Mouse (Mus musculus) limb, embryonic 10.5 days (tissue): ENCODE data around the gene Timp3. TPM values are rescaled to one million over a fixed set of nuclear protein-coding genes. Genes with fewer than 3 reads are reported as not detected.

Experiments
- DNase-seq: peaks from one replicate; pipeline ENCODE4 v3.0.0-alpha.2; 2017; ENCODE audit warnings: low spot score
- H3K27ac ChIP-seq: fragments of 300-500 bp; sonication (generic); 2 replicates; pipeline ENCODE4 v1.5.1; 2016; ENCODE audit warnings: mild to moderate bottlenecking
- H3K27me3 ChIP-seq: fragments of 300-500 bp; sonication (generic); 2 replicates; pipeline ENCODE4 v1.6.1; 2016; ENCODE audit warnings: low read depth, mild to moderate bottlenecking; ENCODE audit not compliant: poor library complexity, severe bottlenecking
- H3K36me3 ChIP-seq: fragments of 300-500 bp; sonication (generic); 2 replicates; pipeline ENCODE4 v1.6.1; 2016; ENCODE audit warnings: mild to moderate bottlenecking, moderate library complexity
- H3K4me1 ChIP-seq: fragments of 300-500 bp; sonication (generic); 2 replicates; pipeline ENCODE4 v1.6.1; 2016
- H3K4me3 ChIP-seq: fragments of 300-500 bp; sonication (generic); 2 replicates; pipeline ENCODE4 v1.5.1; 2016; ENCODE audit warnings: mild to moderate bottlenecking, moderate library complexity
- H3K9me3 ChIP-seq: fragments of 300-500 bp; sonication (generic); replicated peaks from 2 replicates; pipeline ENCODE4 v1.6.1; 2016; ENCODE audit warnings: mild to moderate bottlenecking
- WGBS: fragments of 180-500 bp; shearing (Covaris S2); methylation state at CpG from one replicate; pipeline ENCODE4 v1.1.7; 2016; 5-methylcytosine and 5-hydroxymethylcytosine counted together
- polyA plus RNA-seq: library from polyadenylated mRNA; unstranded; fragments of >200 nt; fragmentation: Nextera tagmentation; extraction: Ambion mirVana; gene quantifications from 2 replicates; pipeline ENCODE4 v1.2.1, GENCODE M21; 2016

Timp3 gene
- 28.9 and 43.5 TPM in 2 replicates for polyA plus RNA-seq

GRCm38 (mm10) chr10:86300293-86301116, at the start of gene Timp3:
Timp3 (plus strand) TSS chr10:86300372.
- DNase-seq = peak; percentile 89
- H3K27ac ChIP-seq = peak within 1 kb of the TSS; percentile 91

GRCm38 (mm10) chr10:86256221-86256620, 44.0 kb upstream of the Timp3 start:
- no peaks in the 10 kb centered on the region for H3K9me3 ChIP-seq
- no peaks in the 10 kb centered on the region for H3K36me3 ChIP-seq
- no peak overlapping the region for H3K4me3 ChIP-seq
- WGBS = 58% methylated on average over 4 of the region's 4 CpGs
- H3K27ac ChIP-seq = no peak overlapping the region
- no peaks in the 10 kb centered on the region for H3K27me3 ChIP-seq
- peaks cover 3% of the 10 kb centered on the region; the same call in 1 of the 2 replicates for H3K4me1 ChIP-seq
- no peak for DNase-seq

More at GRCm38 (mm10) chr10:86300293-86301116, at the start of gene Timp3:
- WGBS = under 1% methylated on average over 65 of the region's 65 CpGs
- Histone ChIP-seq H3K4me3 (peak within 1 kb of the TSS; percentile 84), H3K36me3 (no peaks in the 10 kb centered on the region), H3K9me3 (no peaks in the 10 kb centered on the region), H3K4me1 (peaks cover 64% of the 10 kb centered on the region), H3K27me3 (peaks cover 23% of the 10 kb centered on the region)

DNA sequence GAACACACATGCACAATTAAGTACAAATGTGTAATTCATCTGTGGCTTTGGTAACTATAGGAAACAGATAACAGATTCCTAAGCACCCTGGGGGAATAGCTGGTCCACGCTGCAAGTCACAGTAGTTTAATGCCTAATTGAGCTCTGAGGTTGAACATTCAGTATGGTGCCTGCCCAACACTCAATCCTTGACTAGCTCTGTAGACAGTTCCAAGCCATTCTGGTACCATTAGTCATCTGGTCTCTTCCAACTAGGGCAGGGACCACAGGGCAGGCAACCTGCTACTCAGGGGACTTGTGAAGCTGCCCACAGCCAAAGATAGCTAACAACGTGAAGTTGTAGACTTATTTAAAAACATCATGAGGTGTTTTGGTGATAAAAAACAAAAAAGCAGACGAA, 43.1 kb upstream of the Timp3 start:
- Histone ChIP-seq H3K27me3 (no peaks in the 10 kb centered on the region), H3K27ac (no peak overlapping the region), H3K4me3 (no peak overlapping the region), H3K4me1 (peaks cover 3% of the 10 kb centered on the region; the same call in 1 of the 2 replicates), H3K9me3 (no peaks in the 10 kb centered on the region), H3K36me3 (no peaks in the 10 kb centered on the region)
- WGBS = 83% methylated on average over 3 of the region's 3 CpGs
- DNase-seq = no peak

DNA sequence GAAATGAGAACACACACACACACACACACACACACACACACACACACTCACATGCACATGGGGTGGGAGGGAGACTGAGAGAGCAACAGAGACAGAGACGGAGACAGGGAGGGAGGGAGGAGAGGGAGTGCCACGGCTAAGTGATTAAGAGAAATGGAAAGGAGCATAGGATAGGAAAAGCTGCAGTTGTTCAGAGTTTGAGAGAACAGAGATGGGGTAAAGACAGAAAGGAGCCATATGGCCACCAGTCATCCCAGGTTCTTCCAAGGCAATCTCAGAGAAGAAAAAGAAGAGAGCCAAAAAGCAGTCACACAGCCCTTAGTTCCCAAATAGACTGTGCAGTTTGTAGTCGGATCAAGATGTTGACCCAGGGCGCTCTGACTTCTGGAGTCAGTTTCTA, 42.1 kb upstream of the Timp3 start:
- WGBS = 81% methylated on average over 4 of the region's 4 CpGs
- DNase-seq = no peak

DNA sequence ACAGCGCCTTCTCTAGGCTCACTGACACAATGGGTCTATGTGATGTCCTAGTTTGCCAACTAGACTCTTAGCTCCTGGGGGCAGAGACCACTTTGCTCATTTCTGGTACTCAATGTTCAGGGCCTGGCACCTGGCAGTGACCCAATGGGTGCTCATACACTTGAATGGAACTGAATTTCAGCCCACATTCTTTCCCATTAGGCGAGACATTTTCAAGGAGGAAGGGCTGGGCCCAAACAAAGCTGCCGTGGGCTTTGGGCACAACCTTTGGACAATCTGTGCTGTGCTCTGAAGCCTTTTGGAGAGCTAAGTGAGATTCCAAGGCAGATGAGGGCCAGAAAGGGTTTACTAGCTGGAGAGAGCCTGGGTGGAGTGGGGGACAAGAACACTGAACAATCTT, 41.2 kb upstream of the Timp3 start:
- DNase-seq = no peak
- H3K4me1 ChIP-seq = peaks cover 3% of the 10 kb centered on the region; the same call in 1 of the 2 replicates
- H3K36me3 ChIP-seq = no peaks in the 10 kb centered on the region
- H3K27me3 ChIP-seq = no peaks in the 10 kb centered on the region
- no peaks in the 10 kb centered on the region for H3K9me3 ChIP-seq
- no peak overlapping the region for H3K27ac ChIP-seq
- no peak overlapping the region for H3K4me3 ChIP-seq
- WGBS = 90% methylated on average over 3 of the region's 3 CpGs

More for the DNA sequence above, 42.1 kb upstream of the Timp3 start:
- Histone ChIP-seq H3K27me3 (no peaks in the 10 kb centered on the region), H3K9me3 (no peaks in the 10 kb centered on the region), H3K36me3 (no peaks in the 10 kb centered on the region), H3K4me1 (peaks cover 3% of the 10 kb centered on the region; the same call in 1 of the 2 replicates), H3K27ac (no peak overlapping the region), H3K4me3 (no peak overlapping the region)

DNA sequence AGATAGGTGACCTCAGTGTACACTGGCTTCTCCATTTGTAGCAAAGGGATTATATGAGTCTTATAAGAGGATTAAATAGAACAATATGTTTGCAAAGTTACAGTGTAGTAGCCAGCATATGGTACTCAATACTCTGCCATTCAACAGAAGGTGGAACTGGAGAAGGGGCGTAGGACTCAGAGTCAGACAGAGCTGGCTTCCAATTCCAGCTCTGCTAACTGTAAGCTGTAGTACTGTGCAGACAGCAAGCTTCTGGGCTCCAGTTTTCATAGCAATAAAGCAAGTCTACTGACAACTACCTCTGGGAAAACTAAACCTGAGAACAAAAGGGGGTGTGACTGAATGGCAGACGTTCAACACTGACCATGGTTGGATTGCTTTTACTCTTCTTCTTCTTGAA, 38.4 kb upstream of the Timp3 start:
- Histone ChIP-seq H3K36me3 (no peaks in the 10 kb centered on the region), H3K27me3 (no peaks in the 10 kb centered on the region), H3K4me1 (peaks cover 3% of the 10 kb centered on the region; the same call in 1 of the 2 replicates), H3K27ac (no peak overlapping the region), H3K4me3 (no peak overlapping the region), H3K9me3 (no peaks in the 10 kb centered on the region)
- 90% methylated on average over 2 of the region's 2 CpGs for WGBS
- no peak for DNase-seq

GRCm38 (mm10) chr10:86264618-86265017, 35.6 kb upstream of the Timp3 start:
- no peaks in the 10 kb centered on the region for H3K36me3 ChIP-seq
- H3K27me3 ChIP-seq = no peaks in the 10 kb centered on the region
- no peak for DNase-seq
- no peaks in the 10 kb centered on the region for H3K4me1 ChIP-seq
- H3K9me3 ChIP-seq = no peaks in the 10 kb centered on the region
- 90% methylated on average over 9 of the region's 9 CpGs for whole genome bisulfite sequencing
- H3K4me3 ChIP-seq = no peak overlapping the region
- no peak overlapping the region for H3K27ac ChIP-seq

- DNase-seq = no peak
- no peak overlapping the region for H3K4me3 ChIP-seq
- no peak overlapping the region for H3K27ac ChIP-seq
- 87% methylated on average over 3 of the region's 3 CpGs for WGBS
- H3K27me3 ChIP-seq = no peaks in the 10 kb centered on the region
- peaks cover 11% of the 10 kb centered on the region for H3K4me1 ChIP-seq
- H3K9me3 ChIP-seq = no peaks in the 10 kb centered on the region
- no peaks in the 10 kb centered on the region for H3K36me3 ChIP-seq
Observed at GRCm38 (mm10) chr10:86270254-86270653, 29.9 kb upstream of the Timp3 start.

- peak overlapping the region; percentile 78 for H3K27ac ChIP-seq
Observed at GRCm38 (mm10) chr10:86272826-86273225, 27.3 kb upstream of the Timp3 start.

GRCm38 (mm10) chr10:86273410-86274191, 26.6 kb upstream of the Timp3 start:
- peaks cover 16% of the 10 kb centered on the region for H3K4me1 ChIP-seq
- H3K4me3 ChIP-seq = no peak overlapping the region
- DNase-seq = no peak
- H3K27me3 ChIP-seq = no peaks in the 10 kb centered on the region
- peak overlapping the region; percentile 78 for H3K27ac ChIP-seq
- no peaks in the 10 kb centered on the region for H3K9me3 ChIP-seq
- no peaks in the 10 kb centered on the region for H3K36me3 ChIP-seq
- 65% methylated on average over 19 of the region's 19 CpGs for WGBS

More at GRCm38 (mm10) chr10:86272826-86273225, 27.3 kb upstream of the Timp3 start:
- Histone ChIP-seq H3K9me3 (no peaks in the 10 kb centered on the region), H3K4me1 (peaks cover 11% of the 10 kb centered on the region), H3K4me3 (no peak overlapping the region), H3K27me3 (no peaks in the 10 kb centered on the region), H3K36me3 (no peaks in the 10 kb centered on the region)
- no peak for DNase-seq
- 93% methylated on average over 3 of the region's 3 CpGs for WGBS

- Histone ChIP-seq H3K36me3 (no peaks in the 10 kb centered on the region), H3K9me3 (no peaks in the 10 kb centered on the region), H3K27me3 (no peaks in the 10 kb centered on the region), H3K4me3 (no peak overlapping the region), H3K27ac (no peak overlapping the region), H3K4me1 (peaks cover 27% of the 10 kb centered on the region)
- no peak for DNase-seq
- WGBS = 97% methylated on average over 5 of the region's 5 CpGs
Observed at GRCm38 (mm10) chr10:86275585-86275984, 24.6 kb upstream of the Timp3 start.

- Histone ChIP-seq H3K4me3 (no peak overlapping the region), H3K27me3 (no peaks in the 10 kb centered on the region), H3K4me1 (peaks cover 27% of the 10 kb centered on the region), H3K9me3 (no peaks in the 10 kb centered on the region), H3K27ac (no peak overlapping the region), H3K36me3 (no peaks in the 10 kb centered on the region)
- DNase-seq = no peak
- 94% methylated on average over 5 of the region's 5 CpGs for WGBS
Observed at GRCm38 (mm10) chr10:86277327-86277726, 22.8 kb upstream of the Timp3 start.

GRCm38 (mm10) chr10:86278481-86278880, 21.7 kb upstream of the Timp3 start:
- no peaks in the 10 kb centered on the region for H3K27me3 ChIP-seq
- peak overlapping the region; percentile 53; the same call in 1 of the 2 replicates for H3K27ac ChIP-seq
- H3K4me3 ChIP-seq = no peak overlapping the region
- WGBS = 79% methylated on average over 2 of the region's 2 CpGs
- no peaks in the 10 kb centered on the region for H3K36me3 ChIP-seq
- H3K4me1 ChIP-seq = peaks cover 24% of the 10 kb centered on the region
- DNase-seq = no peak
- H3K9me3 ChIP-seq = no peaks in the 10 kb centered on the region
